Mouse (Mus musculus): ENCODE results near the gene Olfr716.
"Not testable (repeated sequence)": the region's sequence is repeated elsewhere in the genome, so short reads cannot be mapped to it uniquely, and the experiment has no call there.

Olfr716 gene

DNA sequence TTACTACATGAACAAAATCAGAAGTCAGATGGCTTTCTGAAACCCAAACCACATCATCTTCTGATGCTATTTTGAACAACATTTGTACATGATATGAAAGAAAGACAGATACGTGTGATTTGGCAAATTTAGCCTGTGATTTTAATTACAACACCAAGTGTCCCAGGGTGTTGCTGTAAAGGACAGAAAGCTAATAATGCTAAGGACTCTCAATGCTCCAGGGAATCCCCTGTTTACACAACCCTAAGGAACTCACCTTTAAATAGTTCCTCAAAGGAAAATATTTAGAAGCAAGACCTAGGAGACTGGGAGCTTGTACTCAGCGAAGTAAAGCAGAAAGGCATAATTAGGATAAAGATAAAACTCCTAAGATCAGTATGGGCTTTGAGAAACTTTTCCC lies at the start of gene Olfr716:
TSS of gene Olfr716 (plus strand) at position 301 of the 400 bp plus-strand sequence.
- not testable (repeated sequence) for DNase-seq (ENCODE audit: low spot score)

DNA sequence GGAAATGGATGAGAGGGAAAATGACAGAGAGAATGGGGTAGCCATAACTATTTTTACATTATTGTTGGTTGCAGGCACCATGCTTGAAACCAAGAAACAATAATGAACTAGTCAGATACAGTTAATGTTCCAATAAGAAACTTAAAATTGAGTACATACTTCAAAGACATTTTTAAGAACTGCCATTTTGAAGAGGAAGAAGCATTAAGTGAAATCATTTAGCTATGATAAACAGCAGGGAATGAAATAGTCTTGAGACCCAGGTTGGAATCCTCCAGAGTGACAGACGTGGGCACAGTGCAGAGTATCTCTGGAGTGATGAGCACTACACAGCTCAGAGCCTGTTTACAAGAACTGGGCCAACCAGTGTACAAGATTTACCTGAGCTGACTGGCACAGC lies 45.2 kb upstream of the Olfr716 start, which contains the start of gene Olfr17:
TSS of gene Olfr17 (plus strand) at position 301 of the 400 bp plus-strand sequence.
- no peak for DNase-seq (ENCODE audit: low spot score)

DNA sequence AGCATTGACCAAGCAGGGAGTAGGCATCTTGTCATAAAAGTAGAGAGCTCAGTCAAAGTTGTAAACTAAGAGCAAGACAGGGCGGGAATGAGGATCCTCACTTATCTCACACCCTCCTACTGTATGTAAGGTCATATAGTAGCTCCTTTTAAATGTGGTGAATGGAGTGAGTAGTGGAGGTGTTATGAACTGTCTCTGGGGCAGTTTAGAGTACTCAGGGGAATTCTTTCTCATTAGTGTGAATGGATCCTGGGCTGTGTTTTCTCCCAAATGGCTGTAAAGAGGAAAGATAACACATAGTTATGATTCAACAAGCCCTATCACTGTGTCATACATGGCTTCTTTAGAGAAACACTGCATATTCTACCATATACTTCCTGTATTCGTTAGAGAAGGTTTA lies 27.9 kb upstream of the Olfr716 start, which contains the start of gene Olfr715b:
TSS of gene Olfr715b (minus strand) at position 101 of the 400 bp plus-strand sequence.
- DNase-seq (ENCODE audit: low spot score) = not testable (repeated sequence)

DNA sequence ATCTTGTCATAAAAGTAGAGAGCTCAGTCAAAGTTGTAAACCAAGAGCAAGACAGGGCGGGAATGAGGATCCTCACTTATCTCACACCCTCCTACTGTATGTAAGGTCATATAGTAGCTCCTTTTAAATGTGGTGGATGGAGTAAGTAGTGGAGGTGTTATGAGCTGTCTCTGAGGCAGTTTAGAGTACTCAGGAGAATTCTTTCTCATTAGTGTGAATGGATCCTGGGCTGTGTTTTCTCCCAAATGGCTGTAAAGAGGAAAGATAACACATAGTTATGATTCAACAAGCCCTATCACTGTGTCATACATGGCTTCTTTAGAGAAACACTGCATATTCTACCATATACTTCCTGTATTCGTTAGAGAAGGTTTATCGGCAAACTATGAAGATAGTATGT lies 7.1 kb upstream of the Olfr716 start, which contains the start of gene Olfr715:
TSS of gene Olfr715 (minus strand) at position 101 of the 400 bp plus-strand sequence.
- DNase-seq (ENCODE audit: low spot score) = not testable (repeated sequence)

DNA sequence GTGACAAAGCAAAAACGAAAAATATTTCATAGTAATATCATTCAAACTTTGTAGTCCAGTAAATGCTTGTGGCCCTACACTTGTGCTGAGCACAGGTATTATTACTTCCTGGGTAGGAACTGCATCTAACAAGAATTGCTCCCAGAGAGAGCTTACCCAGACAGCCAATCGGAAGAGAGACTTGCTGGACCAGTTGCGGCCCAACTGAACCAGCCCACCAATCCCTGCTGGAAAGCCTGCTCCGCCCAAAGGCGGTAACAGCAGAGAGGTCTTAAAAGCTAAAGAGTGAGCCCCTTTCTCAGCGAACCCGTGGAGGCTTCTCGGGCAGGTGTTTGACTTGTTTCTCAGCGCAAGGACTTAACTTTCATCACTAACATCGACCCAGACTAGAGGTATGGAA lies 28.6 kb downstream of the Olfr716 start, which contains the start of gene Nlrp14:
TSS of gene Nlrp14 (plus strand) at position 301 of the 400 bp plus-strand sequence.
- DNase-seq (ENCODE audit: low spot score) = no peak

DNA sequence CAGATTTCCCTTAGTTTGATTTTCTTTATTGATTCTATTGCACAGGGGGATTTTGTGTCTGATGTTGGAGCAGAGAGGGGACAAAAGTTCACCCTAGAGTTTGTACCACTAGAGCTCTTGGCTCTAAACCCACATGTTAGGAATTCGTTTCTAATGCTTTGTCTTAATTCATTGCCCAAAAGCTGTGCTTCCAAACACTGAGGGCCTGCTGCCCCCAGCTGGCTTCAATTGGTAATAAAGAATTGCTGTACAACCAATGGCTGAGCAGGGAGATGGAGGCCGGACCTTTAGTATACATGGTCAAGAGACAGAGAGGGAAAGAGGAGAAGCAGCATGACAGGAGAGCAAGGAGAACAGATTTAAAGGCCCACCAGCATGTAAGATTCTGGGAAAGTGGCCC lies 42.3 kb downstream of the Olfr716 start:
- DNase-seq (ENCODE audit: low spot score) = no peak

All from lung, postnatal 25 days (tissue).